Mouse (Mus musculus) liver, embryonic 14.5 days (tissue): Measurements from ENCODE around the gene Angptl8. TPM values are rescaled to one million over a fixed set of nuclear protein-coding genes. Genes with fewer than 3 reads are reported as not detected.

Source experiments
- ATAC-seq: fragments of 200-750 bp; cut with Nextera tagmentation; 2 replicates; pipeline ENCODE4 v1.8.0; 2017; ENCODE audit warnings: moderate number of reproducible peaks, mild to moderate bottlenecking, moderate library complexity; ENCODE audit not compliant: insufficient read depth
- DNase-seq, 3 experiments: peaks; one replicate each; pipeline ENCODE4 v3.0.0-alpha.2; 2012 to 2013; ENCODE audit warnings: low read depth in 3 of 3, low spot score in 3 of 3
- H3K27ac ChIP-seq: fragments of 300-500 bp; sonication (generic); 2 replicates; pipeline ENCODE4 v1.5.1; 2014; ENCODE audit warnings: moderate library complexity, mild to moderate bottlenecking, control low read depth, inconsistent platforms
- H3K27me3 ChIP-seq: fragments of 300-500 bp; sonication (generic); 2 replicates; pipeline ENCODE4 v1.6.1; 2014; ENCODE audit warnings: mild to moderate bottlenecking, low read length, moderate library complexity; ENCODE audit not compliant: control insufficient read depth, insufficient read depth
- H3K36me3 ChIP-seq: fragments of 300-500 bp; sonication (generic); replicated peaks from 2 replicates; pipeline ENCODE4 v1.6.1; 2014; ENCODE audit warnings: low read depth; ENCODE audit not compliant: control insufficient read depth, insufficient read depth
- H3K4me1 ChIP-seq, 2 experiments: fragments of 200-500 bp in 1 of 2; fragments of 300-500 bp in 1 of 2; sonication (generic) in 1 of 2; replicated peaks; 2 replicates each; pipeline ENCODE4 v1.6.1; 2012 to 2014; ENCODE audit warnings: antibody characterized with exemption in 1 of 2, inconsistent platforms in 1 of 2, low read length in 1 of 2; ENCODE audit not compliant: control insufficient read depth in 2 of 2, insufficient read depth in 2 of 2
- H3K4me2 ChIP-seq: fragments of 300-500 bp; sonication (generic); 2 replicates; pipeline ENCODE4 v1.6.1; 2014; ENCODE audit warnings: low read depth, mild to moderate bottlenecking, control low read depth, moderate library complexity
- H3K4me3 ChIP-seq, 2 experiments: fragments of 200-500 bp in 1 of 2; fragments of 300-500 bp in 1 of 2; sonication (generic) in 1 of 2; 2 replicates each; pipeline ENCODE4 v1.5.1; 2012 to 2014; ENCODE audit warnings: low read depth in 2 of 2, low read length in 2 of 2, mild to moderate bottlenecking in 2 of 2, control low read depth in 1 of 2, inconsistent platforms in 1 of 2, moderate library complexity in 1 of 2; ENCODE audit not compliant: insufficient read depth in 1 of 2
- H3K9ac ChIP-seq: fragments of 300-500 bp; sonication (generic); replicated peaks from 2 replicates; pipeline ENCODE4 v1.6.1; 2014; ENCODE audit warnings: mild to moderate bottlenecking, control low read depth, moderate library complexity
- H3K9me3 ChIP-seq: fragments of 300-500 bp; sonication (generic); 2 replicates; pipeline ENCODE4 v1.6.1; 2016; ENCODE audit warnings: low read length, mixed read lengths; ENCODE audit not compliant: control insufficient read depth
- CTCF ChIP-seq: IDR thresholded peaks from 2 replicates; pipeline ENCODE4 v1.5.1; 2016; ENCODE audit warnings: antibody characterized with exemption, low read depth, control low read depth
- EP300 ChIP-seq: IDR thresholded peaks from 2 replicates; pipeline ENCODE4 v1.6.1; 2016; ENCODE audit warnings: antibody characterized with exemption, low read depth
- WGBS: fragments of 180-500 bp; shearing (Covaris S2); extraction: QIAGEN DNeasy Blood & Tissue Kit; methylation state at CpG from one replicate; pipeline ENCODE4 v1.1.7; 2014; ENCODE audit not compliant: insufficient replicate concordance; 5-methylcytosine and 5-hydroxymethylcytosine counted together
- polyA plus RNA-seq, 2 experiments: library from polyadenylated mRNA; depleted of rRNA in 1 of 2; stranded (reverse) in 1 of 2; unstranded in 1 of 2; fragments of >200 nt; fragmentation: Nextera tagmentation in 1 of 2; extraction: Ambion mirVana in 1 of 2; gene quantifications; 2 replicates each; pipeline versions ENCODE4 v1.2.1 to v1.2.3; 2012 to 2014

The Angptl8 gene
- polyA plus RNA-seq, 2 experiments: 19.6 to 20.4 TPM

DNA sequence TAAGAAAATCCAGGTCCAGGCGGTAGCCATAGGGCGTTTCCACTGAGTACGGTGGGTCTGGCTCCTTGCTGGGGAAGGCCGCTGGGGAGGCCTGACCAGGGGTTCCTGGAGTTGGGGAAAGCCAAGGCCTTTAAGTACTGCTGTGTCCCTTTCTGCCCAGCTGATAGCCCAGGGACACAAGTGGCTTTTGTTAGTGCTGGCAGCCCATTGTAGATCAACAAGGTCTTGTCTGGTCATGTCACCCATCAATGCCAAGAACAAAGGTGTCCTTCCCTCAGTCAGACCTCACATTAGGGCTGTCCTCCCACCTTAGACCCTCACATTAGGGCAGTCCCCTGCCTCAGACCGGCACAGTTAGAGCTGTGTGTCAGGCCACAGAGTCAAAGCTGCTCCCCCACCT, 39.7 kb upstream of the Angptl8 start:
- 67% methylated on average over 5 of the region's 5 CpGs for WGBS
- Histone ChIP-seq H3K9me3 (no peaks in the 10 kb centered on the region), H3K36me3 (no peaks in the 10 kb centered on the region), H3K27me3 (no peaks in the 10 kb centered on the region; the same call in 1 of the 2 replicates), H3K27ac (no peak overlapping the region), H3K9ac (no peak overlapping the region), H3K4me3 (no peak overlapping the region), H3K4me2 (no peak overlapping the region), H3K4me1 (peaks cover 0 to 5% of the 10 kb centered on the region in 2 experiments; a peak in 3 of 4 replicates)
- ATAC-seq: no peak
- DNase-seq: no peak
- TF ChIP-seq CTCF: no peak
- no peak for TF ChIP-seq EP300

DNA sequence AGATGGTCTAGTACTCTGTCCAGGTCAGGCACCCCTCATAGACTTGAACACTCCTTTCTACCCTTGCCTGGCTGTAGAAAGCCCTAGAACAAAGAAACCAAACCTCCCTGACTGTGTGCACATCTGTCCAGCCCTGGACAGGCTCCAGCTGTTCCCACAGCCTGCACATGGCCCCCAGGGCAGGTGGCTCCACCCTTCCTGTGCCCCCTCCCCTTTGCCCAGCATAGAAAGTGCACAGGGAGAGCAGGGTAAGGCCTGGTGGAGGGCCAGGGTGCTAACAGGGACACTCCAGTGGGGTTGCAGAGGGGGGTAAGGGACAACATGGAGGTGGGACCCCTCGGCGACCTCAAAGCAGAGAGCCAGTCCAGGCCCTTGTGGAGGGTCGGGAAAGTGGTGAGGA, 39.1 kb upstream of the Angptl8 start:
- H3K36me3 ChIP-seq: no peaks in the 10 kb centered on the region
- ATAC-seq (no peak), DNase-seq (no peak)
- H3K4me2 ChIP-seq: no peak overlapping the region; the same call in 1 of the 2 replicates
- no peak overlapping the region for H3K4me3 ChIP-seq
- no peaks in the 10 kb centered on the region for H3K9me3 ChIP-seq
- 29% methylated on average over 3 of the region's 3 CpGs for WGBS
- H3K9ac ChIP-seq: no peak overlapping the region
- no peak overlapping the region for H3K27ac ChIP-seq
- TF ChIP-seq CTCF (no peak), EP300 (no peak)
- peaks cover 0 to 5% of the 10 kb centered on the region in 2 experiments; a peak in 3 of 4 replicates for H3K4me1 ChIP-seq
- no peaks in the 10 kb centered on the region; the same call in 1 of the 2 replicates for H3K27me3 ChIP-seq

DNA sequence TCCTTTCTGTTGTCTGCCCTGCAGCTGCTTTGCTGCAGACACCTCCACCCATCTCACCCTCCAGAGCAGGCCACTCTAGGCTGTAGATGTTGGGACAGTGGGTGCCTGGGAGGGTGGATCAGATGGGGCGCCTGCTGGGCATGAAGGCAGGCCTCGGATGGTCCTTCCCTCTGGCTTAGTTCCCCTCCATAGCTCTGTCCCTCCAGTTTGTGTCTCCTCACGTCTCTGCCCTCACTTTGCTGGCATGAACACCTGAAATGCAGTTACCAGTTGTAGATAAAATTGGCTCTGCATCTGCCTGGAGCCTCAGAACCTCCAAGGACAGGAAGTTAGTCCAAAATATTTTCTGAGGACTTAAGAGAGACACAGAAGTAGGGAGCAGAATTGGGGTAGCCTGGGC, 38.4 kb upstream of the Angptl8 start:
- no peaks in the 10 kb centered on the region for H3K36me3 ChIP-seq
- H3K4me3 ChIP-seq: no peak overlapping the region
- H3K27me3 ChIP-seq: no peaks in the 10 kb centered on the region; the same call in 1 of the 2 replicates
- no peaks in the 10 kb centered on the region for H3K9me3 ChIP-seq
- TF ChIP-seq EP300 (no peak), CTCF (no peak)
- H3K27ac ChIP-seq: no peak overlapping the region
- 58% methylated on average over 3 of the region's 3 CpGs for WGBS
- no peak overlapping the region for H3K9ac ChIP-seq
- peak overlapping the region; percentile 56 for H3K4me2 ChIP-seq
- ATAC-seq (no peak), DNase-seq (no peak)
- peaks cover 0 to 5% of the 10 kb centered on the region in 2 experiments; a peak in 3 of 4 replicates for H3K4me1 ChIP-seq

DNA sequence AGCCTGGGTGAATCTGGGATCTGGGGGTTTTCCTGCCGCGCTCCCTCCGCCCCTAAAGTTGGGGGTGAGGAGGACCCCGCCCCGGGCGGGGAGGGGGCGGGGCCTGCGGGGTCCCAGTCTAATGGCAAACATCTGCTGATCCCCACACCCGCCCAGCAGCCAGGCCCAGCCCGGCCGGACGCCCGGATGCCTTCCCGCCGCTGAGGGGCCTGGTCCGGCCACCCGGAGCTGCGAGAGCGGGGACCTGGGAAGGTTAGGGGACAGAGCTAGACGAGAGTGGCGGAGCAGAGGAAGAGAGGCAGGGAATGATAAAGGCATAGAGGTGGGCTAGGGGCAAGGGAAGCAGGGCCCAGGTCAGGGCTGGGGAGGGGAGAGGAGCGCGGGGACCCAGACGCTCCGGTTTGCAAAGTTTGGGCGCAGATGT, 37.4 kb upstream of the Angptl8 start:
- Histone ChIP-seq H3K4me1 (peaks cover 0 to 5% of the 10 kb centered on the region in 2 experiments; a peak in 3 of 4 replicates), H3K4me3 (peak overlapping the region; percentile 55 to 66), H3K36me3 (no peaks in the 10 kb centered on the region), H3K9ac (peak overlapping the region; percentile 63), H3K27ac (no peak overlapping the region), H3K4me2 (peak overlapping the region; percentile 56), H3K27me3 (no peaks in the 10 kb centered on the region; the same call in 1 of the 2 replicates), H3K9me3 (no peaks in the 10 kb centered on the region)
- ATAC-seq (peak; percentile 33; the same call in 1 of the 2 replicates), DNase-seq (no peak)
- TF ChIP-seq EP300 (no peak), CTCF (no peak)
- WGBS: under 1% methylated on average over 25 of the region's 26 CpGs

DNA sequence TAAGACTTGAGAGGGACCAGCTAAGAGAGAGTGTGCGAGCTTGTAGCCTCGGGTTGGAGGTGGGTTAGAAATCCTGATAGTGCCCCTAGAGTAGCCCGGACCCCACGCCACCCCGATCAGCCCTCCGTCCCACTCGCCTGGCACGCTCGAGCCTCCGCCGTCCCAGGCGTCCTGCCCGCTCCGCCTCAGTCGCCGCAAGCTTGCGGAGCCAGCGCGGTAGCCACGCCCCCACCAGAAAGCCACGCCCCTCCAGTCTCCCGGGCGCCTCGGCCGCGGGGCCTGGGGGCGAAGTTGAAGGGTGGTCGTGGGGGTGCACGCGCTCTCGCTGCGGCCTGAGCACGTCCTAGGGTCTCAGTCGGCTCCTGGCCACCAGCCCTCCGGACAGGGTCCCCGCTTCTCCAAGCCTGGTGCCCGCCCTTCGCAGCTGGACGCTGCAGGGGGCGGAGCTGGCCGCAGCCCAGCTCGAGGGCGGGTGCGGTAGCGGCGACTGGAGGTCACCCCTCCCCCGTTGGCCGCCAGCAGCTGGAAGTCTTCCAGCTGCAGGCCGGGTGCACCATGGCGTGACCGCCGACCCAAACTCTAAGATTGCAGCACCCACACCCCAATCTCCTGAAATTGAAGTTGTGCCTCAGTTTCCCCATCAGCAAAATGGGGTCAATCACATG, 36.8 kb upstream of the Angptl8 start, which contains the start of gene Kank2:
Kank2 (minus strand) TSS at position 400 of the 665 bp plus-strand sequence.
- H3K36me3 ChIP-seq: no peaks in the 10 kb centered on the region

More for the DNA sequence above, 36.8 kb upstream of the Angptl8 start, which contains the start of gene Kank2:
- H3K9ac ChIP-seq: peak within 1 kb of the TSS; percentile 63
- TF ChIP-seq EP300 (no peak), CTCF (no peak)
- H3K27ac ChIP-seq: no peak within 1 kb of the TSS
- H3K9me3 ChIP-seq: no peaks in the 10 kb centered on the region
- DNase-seq: peak; percentile 32 to 36 (median 35)
- no peaks in the 10 kb centered on the region; the same call in 1 of the 2 replicates for H3K27me3 ChIP-seq
- peak; percentile 75 for ATAC-seq
- peak within 1 kb of the TSS; percentile 56 for H3K4me2 ChIP-seq
- peaks cover 0 to 5% of the 10 kb centered on the region in 2 experiments; a peak in 3 of 4 replicates for H3K4me1 ChIP-seq
- under 1% methylated on average over 52 of the region's 52 CpGs for WGBS
- peak within 1 kb of the TSS; percentile 55 to 66 for H3K4me3 ChIP-seq
